Mouse (Mus musculus) spleen, adult 2 months (tissue): ENCODE results near the gene Zfp385b.

Experiments
- CTCF ChIP-seq: fragments of 200-500 bp; IDR thresholded peaks from 2 replicates; pipeline ENCODE4 v1.5.1; 2011; ENCODE audit warnings: mild to moderate bottlenecking, inconsistent platforms; ENCODE audit not compliant: insufficient read depth, insufficient read length, insufficient replicate concordance; ENCODE audit errors: extremely low read depth
- POLR2A ChIP-seq: fragments of 200-500 bp; IDR thresholded peaks from 2 replicates; pipeline ENCODE4 v1.6.1; 2011; ENCODE audit warnings: low read depth, low read length, inconsistent platforms

- TF ChIP-seq CTCF (no peak), POLR2A (no peak)
These were observed 235.9 kb downstream of the Zfp385b start for GRCm38 (mm10) chr2:77583586-77583985.
